ENCODE assay signal across 24 mouse cellular contexts in the genomic region with DNA sequence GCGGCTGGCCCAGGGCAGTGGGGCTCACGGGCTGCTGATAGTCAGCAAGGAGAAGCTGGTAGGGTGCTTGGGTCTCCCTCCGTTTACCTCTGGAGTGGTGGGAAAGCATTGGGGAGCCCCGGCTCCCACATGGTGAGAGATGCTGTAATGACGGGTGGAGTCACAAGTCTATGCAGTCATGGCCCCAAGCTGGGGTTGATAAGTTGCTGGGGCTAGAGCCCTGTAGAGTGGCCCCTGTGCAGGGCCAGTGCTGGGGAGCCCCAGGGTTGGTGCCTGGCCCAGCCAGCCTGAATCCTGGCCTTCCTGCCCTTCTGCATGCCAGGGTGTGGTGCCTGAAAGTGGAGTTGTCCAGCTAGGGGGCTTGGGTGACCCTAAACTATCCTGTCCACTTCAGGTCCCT. TPM values are rescaled to one million over a fixed set of nuclear protein-coding genes. Genes with fewer than 3 reads are reported as not detected.
DNase-seq lines count a peak whose midpoint lies in the region; ATAC-seq and TF ChIP-seq lines count a peak whose summit lies in the region.
"Had no signal": no experiment of that assay in that cellular context is flagged by ENCODE, and none has a peak within 500 bp of the region (broad histone marks: within the 10 kb centered on the region; RNA-seq: fewer than 3 reads in every experiment).

No protein-coding gene starts in this region.

- H3K9me3 ChIP-seq in heart, embryonic 13.5 days = no peaks in the 10 kb centered on the region
- no peaks in the 10 kb centered on the region for H3K9me3 ChIP-seq in liver, embryonic 13.5 days (replicated peaks)
- H3K9me3 ChIP-seq in liver, postnatal 0 days (ENCODE audit: low read length) = no peaks in the 10 kb centered on the region
- H3K9me3 ChIP-seq: embryonic facial prominence, embryonic 15.5 days; forebrain, embryonic 13.5 days; hindbrain, embryonic 12.5 days had no signal

- ATAC-seq in heart, embryonic 13.5 days (ENCODE audit: extremely low read depth, insufficient number of reproducible peaks, low FRiP score, low TSS enrichment) = no peak
- peak; percentile 56 for ATAC-seq in liver, embryonic 13.5 days (ENCODE audit: low read depth)
- ATAC-seq in liver, postnatal 0 days = no peak
- ATAC-seq: forebrain, embryonic 13.5 days; hindbrain, embryonic 16.5 days; inflammation-experienced regulatory T-cells, adult 6 months; intestine, postnatal 0 days had no signal

- no peak overlapping the region for H3K4me3 ChIP-seq in heart, embryonic 13.5 days
- H3K4me3 ChIP-seq in liver, embryonic 13.5 days (replicated peaks) = peak overlapping the region; percentile 34
- H3K4me3 ChIP-seq in liver, postnatal 0 days (ENCODE audit: low read depth, low read length) = no peak overlapping the region
- H3K4me3 ChIP-seq: embryonic facial prominence, embryonic 15.5 days; forebrain, embryonic 13.5 days; heart, adult 2 months; hindbrain, embryonic 12.5 days had no signal

- peak overlapping the region; percentile 15; the same call in 1 of the 2 replicates for H3K4me2 ChIP-seq in heart, embryonic 13.5 days
- peak overlapping the region; percentile 60 for H3K4me2 ChIP-seq in liver, embryonic 13.5 days
- H3K4me2 ChIP-seq in liver, postnatal 0 days (ENCODE audit: low read depth, low read length) = no peak overlapping the region
- H3K4me2 ChIP-seq: embryonic facial prominence, embryonic 15.5 days; forebrain, embryonic 13.5 days; hindbrain, embryonic 12.5 days had no signal

- WGBS in heart, embryonic 13.5 days = 92% methylated on average over 5 of the region's 5 CpGs
- WGBS in liver, embryonic 13.5 days (ENCODE audit: insufficient replicate concordance) = 56% methylated on average over 5 of the region's 5 CpGs
- WGBS in liver, postnatal 0 days (ENCODE audit: insufficient replicate concordance) = 83% methylated on average over 5 of the region's 5 CpGs

- H3K27ac ChIP-seq in heart, embryonic 13.5 days (replicated peaks) = no peak overlapping the region
- H3K27ac ChIP-seq in liver, embryonic 13.5 days = peak overlapping the region; percentile 100
- peak overlapping the region; percentile 39; the same call in 1 of the 2 replicates for H3K27ac ChIP-seq in liver, postnatal 0 days (ENCODE audit: low read depth)
- H3K27ac ChIP-seq: embryonic facial prominence, embryonic 15.5 days; forebrain, embryonic 13.5 days; heart, adult 2 months; hindbrain, embryonic 12.5 days had no signal

- no peak for TF ChIP-seq EP300 in liver, postnatal 0 days (IDR thresholded peaks at IDR 0.05; ENCODE audit: low read depth)

- TF ChIP-seq CTCF in liver, postnatal 0 days (IDR thresholded peaks at IDR 0.05; ENCODE audit: low read depth) = no peak

- DNase-seq in heart, adult 11 months = no peak
- peak; percentile 72 for DNase-seq in liver
- peak; percentile 51 for DNase-seq in liver, embryonic 13.5 days
- DNase-seq in liver, postnatal 0 days = no peak
- DNase-seq in adrenal gland, postnatal 10 days = no peak
- DNase-seq in frontal cortex, adult 2 months (ENCODE audit: extremely low spot score in 1 of 2, low spot score in 1 of 2) = no peak
- DNase-seq: adrenal gland, adult 2 months; adrenal gland, postnatal 36 days; cerebellum, adult 2 months; cerebellum, postnatal 10 days; embryo, embryonic 11 days; gastrocnemius, postnatal 36 days; heart, adult 2 months; heart, postnatal 10 days; heart, postnatal 4 days had no signal

- H3K4me1 ChIP-seq in heart, embryonic 13.5 days = no peaks in the 10 kb centered on the region
- H3K4me1 ChIP-seq in liver, embryonic 13.5 days (replicated peaks) = peaks cover 67% of the 10 kb centered on the region
- peaks cover 14% of the 10 kb centered on the region for H3K4me1 ChIP-seq in liver, postnatal 0 days (ENCODE audit: insufficient read depth)

- no peak overlapping the region for H3K9ac ChIP-seq in heart, embryonic 13.5 days
- peak overlapping the region; percentile 71 for H3K9ac ChIP-seq in liver, embryonic 13.5 days
- no peak overlapping the region for H3K9ac ChIP-seq in liver, postnatal 0 days (replicated peaks)
- H3K9ac ChIP-seq: embryonic facial prominence, embryonic 15.5 days; forebrain, embryonic 13.5 days; hindbrain, embryonic 12.5 days had no signal

- H3K36me3 ChIP-seq in heart, embryonic 13.5 days = peaks cover 61% of the 10 kb centered on the region
- peaks cover 78% of the 10 kb centered on the region for H3K36me3 ChIP-seq in liver, embryonic 13.5 days
- peaks cover 62% of the 10 kb centered on the region for H3K36me3 ChIP-seq in liver, postnatal 0 days (replicated peaks; ENCODE audit: insufficient read depth, low read length)

- H3K27me3 ChIP-seq in heart, embryonic 13.5 days (replicated peaks) = no peaks in the 10 kb centered on the region
- H3K27me3 ChIP-seq in liver, embryonic 13.5 days = no peaks in the 10 kb centered on the region
- no peaks in the 10 kb centered on the region for H3K27me3 ChIP-seq in liver, postnatal 0 days (ENCODE audit: insufficient read depth, low read length)
- H3K27me3 ChIP-seq: embryonic facial prominence, embryonic 15.5 days; forebrain, embryonic 13.5 days; hindbrain, embryonic 12.5 days had no signal

RNA-seq across cellular contexts. Expression of a gene that starts 7.2 kb away (rescaled TPM):
- 27.7 and 28.5 TPM in 2 replicates for polyA plus RNA-seq in heart, embryonic 13.5 days (2015; fragmentation: Nextera tagmentation; extraction: Ambion mirVana)
- 56.8 and 58.9 TPM in 2 replicates for polyA plus RNA-seq in liver, embryonic 13.5 days (2015; fragmentation: Nextera tagmentation; extraction: Ambion mirVana)
- polyA plus RNA-seq in liver, postnatal 0 days (2015; fragmentation: Nextera tagmentation; extraction: Ambion mirVana) = 27.6 and 27.7 TPM in 2 replicates
- total RNA-seq in adrenal gland, postnatal 10 days (2021) = 10 to 100 TPM; 25.3 to 39.8 TPM
- 72.2 and 75.1 TPM in 2 replicates for polyA plus RNA-seq in frontal cortex, adult 2 months (2012; rRNA removed)

RNA-seq across cellular contexts. Expression of a gene that starts 7.3 kb away (rescaled TPM):
- 157 and 171 TPM in 2 replicates for polyA plus RNA-seq in heart, embryonic 13.5 days (2015; fragmentation: Nextera tagmentation; extraction: Ambion mirVana)
- 192 and 208 TPM in 2 replicates for polyA plus RNA-seq in liver, embryonic 13.5 days (2015; fragmentation: Nextera tagmentation; extraction: Ambion mirVana)
- polyA plus RNA-seq in liver, postnatal 0 days (2015; fragmentation: Nextera tagmentation; extraction: Ambion mirVana) = 104 and 108 TPM in 2 replicates
- total RNA-seq in adrenal gland, postnatal 10 days (2021) = 10 to 100 TPM; 35.3 to 37.8 TPM
- polyA plus RNA-seq in frontal cortex, adult 2 months (2012; rRNA removed) = 230 and 259 TPM in 2 replicates

RNA-seq across cellular contexts. Expression of a gene that starts 9.3 kb away (rescaled TPM):
- polyA plus RNA-seq in heart, embryonic 13.5 days (2015; fragmentation: Nextera tagmentation; extraction: Ambion mirVana) = 0.05 and 0.07 TPM in 2 replicates
- polyA plus RNA-seq in liver, embryonic 13.5 days (2015; fragmentation: Nextera tagmentation; extraction: Ambion mirVana) = 0.05 TPM in 1 of 2 replicates, not detected in the other
- polyA plus RNA-seq in liver, postnatal 0 days (2015; fragmentation: Nextera tagmentation; extraction: Ambion mirVana) = 0.12 TPM in 2 replicates
- under 1 TPM; 0.09 to 0.12 TPM for total RNA-seq in adrenal gland, postnatal 10 days (2021)
- polyA plus RNA-seq in frontal cortex, adult 2 months (2012; rRNA removed) = 0.16 and 0.17 TPM in 2 replicates
- total RNA-seq: adrenal gland, adult 2 months; adrenal gland, postnatal 36 days; common myeloid progenitor, adult 5-6 weeks; ES-E14; gastrocnemius, postnatal 36 days; heart, adult 2 months; heart, postnatal 10 days; heart, postnatal 4 days had no signal
- polyA plus RNA-seq: inflammation-experienced regulatory T-cells, adult 6 months; intestine, postnatal 0 days had no signal

RNA-seq across cellular contexts. Expression of a gene that starts 18.5 kb away (rescaled TPM):
- 0.16 and 0.34 TPM in 2 replicates for polyA plus RNA-seq in heart, embryonic 13.5 days (2015; fragmentation: Nextera tagmentation; extraction: Ambion mirVana)
- not detected in 2 replicates for polyA plus RNA-seq in liver, embryonic 13.5 days (2015; fragmentation: Nextera tagmentation; extraction: Ambion mirVana)
- polyA plus RNA-seq in liver, postnatal 0 days (2015; fragmentation: Nextera tagmentation; extraction: Ambion mirVana) = not detected in 2 replicates
- total RNA-seq in adrenal gland, postnatal 10 days (2021) = 1 to 10 TPM in 1 of 2 experiments, under 1 TPM in 1; 0.99 to 1.5 TPM
- polyA plus RNA-seq in frontal cortex, adult 2 months (2012; rRNA removed) = 16.0 and 20.3 TPM in 2 replicates
- polyA plus RNA-seq: inflammation-experienced regulatory T-cells, adult 6 months had no signal

RNA-seq across cellular contexts. Expression of a gene that starts 35.8 kb away (rescaled TPM):
- polyA plus RNA-seq in heart, embryonic 13.5 days (2015; fragmentation: Nextera tagmentation; extraction: Ambion mirVana) = 2,053 and 2,109 TPM in 2 replicates
- 1,324 and 1,529 TPM in 2 replicates for polyA plus RNA-seq in liver, embryonic 13.5 days (2015; fragmentation: Nextera tagmentation; extraction: Ambion mirVana)
- 1,017 and 1,029 TPM in 2 replicates for polyA plus RNA-seq in liver, postnatal 0 days (2015; fragmentation: Nextera tagmentation; extraction: Ambion mirVana)
- total RNA-seq in adrenal gland, postnatal 10 days (2021) = 100 to 1,000 TPM; 700 to 820 TPM
- 706 and 773 TPM in 2 replicates for polyA plus RNA-seq in frontal cortex, adult 2 months (2012; rRNA removed)

Comparison
In these comparisons a context has a peak if more than half of its experiments do, and no peak if none do; other contexts are left out.
1. DNase-seq: peak in liver (single experiment) and liver, embryonic 13.5 days (single experiment); none in heart, adult 11 months (single experiment), liver, postnatal 0 days (single experiment), adrenal gland, postnatal 10 days (single experiment) and frontal cortex, adult 2 months (0 of 2).